Mouse (Mus musculus) hindbrain, embryonic 14.5 days (tissue): ENCODE data around the gene Pkn2. TPM values are rescaled to one million over a fixed set of nuclear protein-coding genes. Genes with fewer than 3 reads are reported as not detected.

Experiments
- polyA plus RNA-seq: library from polyadenylated mRNA; unstranded; fragments of >200 nt; fragmentation: Nextera tagmentation; extraction: Ambion mirVana; gene quantifications from 2 replicates; pipeline ENCODE4 v1.2.1, GENCODE M21; 2014

Gene Pkn2
- polyA plus RNA-seq, 1 experiment from 2014 or later = 24.5 TPM

Other genes with a start within 250 kb of the Pkn2 start
- gene Kyat3, start 181.0 kb downstream of the Pkn2 start, polyA plus RNA-seq = 4.7 and 5.5 TPM in 2 replicates
- 72.1 and 76.5 TPM in 2 replicates for gene Gtf2b, start 117.0 kb downstream of the Pkn2 start, polyA plus RNA-seq